Mouse (Mus musculus) heart, embryonic 14.5 days (tissue): ENCODE results near the gene Cpn2. TPM values are rescaled to one million over a fixed set of nuclear protein-coding genes. Genes with fewer than 3 reads are reported as not detected.

ENCODE experiments used
- ATAC-seq: fragments of 200-750 bp; cut with Nextera tagmentation; 2 replicates; pipeline ENCODE4 v1.8.0; 2017; ENCODE audit warnings: low read depth, moderate TSS enrichment; ENCODE audit not compliant: insufficient number of reproducible peaks, insufficient read depth, low FRiP score
- H3K27ac ChIP-seq, 2 experiments: fragments of 200-500 bp in 1 of 2; fragments of 300-500 bp in 1 of 2; sonication (generic) in 1 of 2; replicated peaks in 1 of 2; 2 replicates each; pipeline ENCODE4 v1.5.1; 2012 to 2014; ENCODE audit warnings: low read depth in 2 of 2, low read length in 2 of 2, control low read depth in 1 of 2, mild to moderate bottlenecking in 1 of 2, mixed read lengths in 1 of 2; ENCODE audit not compliant: control insufficient read depth in 1 of 2, insufficient read depth in 1 of 2
- H3K27me3 ChIP-seq: fragments of 300-500 bp; sonication (generic); 2 replicates; pipeline ENCODE4 v1.6.1; 2014; ENCODE audit warnings: mild to moderate bottlenecking, low read length, control low read depth; ENCODE audit not compliant: control insufficient read depth, insufficient read depth
- H3K36me3 ChIP-seq: fragments of 300-500 bp; sonication (generic); 2 replicates; pipeline ENCODE4 v1.6.1; 2014; ENCODE audit warnings: mild to moderate bottlenecking, control low read depth, low read length, mixed read lengths; ENCODE audit not compliant: control insufficient read depth, insufficient read depth
- H3K4me1 ChIP-seq, 2 experiments: fragments of 200-500 bp in 1 of 2; fragments of 300-500 bp in 1 of 2; sonication (generic) in 1 of 2; 2 replicates each; pipeline ENCODE4 v1.6.1; 2012 to 2014; ENCODE audit warnings: low read length in 2 of 2, control low read depth in 1 of 2, mixed read lengths in 1 of 2; ENCODE audit not compliant: control insufficient read depth in 2 of 2, insufficient read depth in 2 of 2
- H3K4me2 ChIP-seq: fragments of 300-500 bp; sonication (generic); 2 replicates; pipeline ENCODE4 v1.6.1; 2014; ENCODE audit warnings: mild to moderate bottlenecking, low read length
- H3K4me3 ChIP-seq, 2 experiments: fragments of 200-500 bp in 1 of 2; fragments of 300-500 bp in 1 of 2; sonication (generic) in 1 of 2; 2 replicates each; pipeline ENCODE4 v1.5.1; 2012 to 2014; ENCODE audit warnings: low read length in 2 of 2, mild to moderate bottlenecking in 2 of 2, control low read depth in 1 of 2, low read depth in 1 of 2, moderate library complexity in 1 of 2; ENCODE audit not compliant: control insufficient read depth in 1 of 2, insufficient read depth in 1 of 2
- H3K9ac ChIP-seq: fragments of 300-500 bp; sonication (generic); 2 replicates; pipeline ENCODE4 v1.6.1; 2014; ENCODE audit warnings: mild to moderate bottlenecking, low read length
- H3K9me3 ChIP-seq: fragments of 300-500 bp; sonication (generic); 2 replicates; pipeline ENCODE4 v1.6.1; 2016; ENCODE audit warnings: low read length, control low read depth; ENCODE audit not compliant: control insufficient read depth
- WGBS: fragments of 180-500 bp; shearing (Covaris S2); extraction: QIAGEN DNeasy Blood & Tissue Kit; methylation state at CpG from one replicate; pipeline ENCODE4 v1.1.7; 2014; 5-methylcytosine and 5-hydroxymethylcytosine counted together
- polyA plus RNA-seq: library from polyadenylated mRNA; unstranded; fragments of >200 nt; fragmentation: Nextera tagmentation; extraction: Ambion mirVana; gene quantifications from 2 replicates; pipeline ENCODE4 v1.2.1, GENCODE M21; 2014

Gene Cpn2
- polyA plus RNA-seq, 1 experiment from 2014 or later, result not detected

DNA sequence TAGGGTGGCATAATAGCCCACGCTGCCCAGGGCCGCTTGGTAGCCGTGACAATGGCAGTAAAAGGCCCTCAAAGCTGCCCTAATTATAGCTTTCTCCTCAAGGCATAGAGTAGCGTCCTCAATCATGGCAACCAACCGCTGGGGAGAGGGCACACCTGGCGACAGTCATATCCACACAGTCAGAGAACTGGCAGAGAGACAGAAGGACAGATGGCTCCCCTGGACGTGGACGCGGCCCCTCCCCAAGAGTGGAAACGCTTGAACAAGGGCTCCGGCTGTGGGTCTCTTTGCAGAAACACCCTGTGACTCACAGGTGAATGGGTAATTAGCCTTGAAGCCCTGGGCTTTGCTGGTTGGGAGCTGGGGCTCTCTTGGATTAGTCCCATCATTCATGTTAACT, 11.1 kb upstream of the Cpn2 start:
- no peak overlapping the region for H3K4me3 ChIP-seq
- H3K4me2 ChIP-seq, result no peak overlapping the region
- no peak overlapping the region for H3K27ac ChIP-seq
- H3K4me1 ChIP-seq, result peaks cover 7 to 9% of the 10 kb centered on the region in 2 experiments; a peak in 3 of 4 replicates
- peaks cover 23% of the 10 kb centered on the region for H3K27me3 ChIP-seq
- WGBS, result 84% methylated on average over 11 of the region's 11 CpGs
- no peaks in the 10 kb centered on the region for H3K36me3 ChIP-seq
- H3K9ac ChIP-seq, result no peak overlapping the region
- H3K9me3 ChIP-seq, result no peaks in the 10 kb centered on the region
- no peak for ATAC-seq

DNA sequence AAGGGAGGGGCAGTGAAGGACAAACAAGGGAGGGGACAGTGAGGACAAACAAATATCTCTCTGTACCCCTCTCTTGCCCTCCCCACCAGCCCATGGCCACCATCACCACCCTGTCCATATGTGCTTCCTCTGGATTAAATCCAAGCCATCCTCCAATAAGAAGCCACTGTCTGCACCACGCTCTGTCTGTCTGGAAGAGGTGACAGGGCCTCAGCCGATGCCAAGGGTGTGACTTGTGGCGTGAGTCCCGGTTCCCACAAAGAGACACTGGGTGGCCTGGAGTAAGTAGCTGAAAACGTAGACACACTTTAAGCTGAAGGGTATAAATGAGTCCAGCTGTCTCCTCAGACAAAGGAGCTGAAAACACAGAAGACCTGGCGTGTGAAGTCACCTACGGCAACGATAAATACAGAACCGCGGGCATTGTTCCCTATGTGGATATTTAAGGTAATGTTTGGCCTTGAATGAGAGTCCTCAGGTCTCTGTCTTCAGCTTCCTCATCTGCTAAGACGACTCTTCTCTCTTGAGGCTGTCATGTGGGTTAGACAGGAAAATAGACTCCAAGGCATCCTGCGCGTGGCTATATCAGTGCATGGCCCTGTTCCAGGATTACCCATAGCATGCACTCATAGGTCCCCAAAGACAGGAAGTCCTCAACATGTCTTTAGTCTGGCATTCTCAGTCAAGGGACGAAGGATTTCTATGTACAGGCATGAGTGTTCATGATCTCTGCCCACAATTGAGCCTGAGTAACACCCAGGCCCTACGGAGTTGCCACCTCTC, 8.4 kb upstream of the Cpn2 start:
- ATAC-seq, result no peak
- Histone ChIP-seq H3K36me3 (no peaks in the 10 kb centered on the region), H3K9me3 (no peaks in the 10 kb centered on the region), H3K4me2 (no peak overlapping the region), H3K4me1 (peaks cover 9 to 12% of the 10 kb centered on the region in 2 experiments; a peak in 3 of 4 replicates), H3K4me3 (no peak overlapping the region), H3K27ac (no peak overlapping the region), H3K27me3 (peaks cover 3% of the 10 kb centered on the region; the same call in 1 of the 2 replicates), H3K9ac (no peak overlapping the region)
- 71% methylated on average over 15 of the region's 15 CpGs for WGBS

DNA sequence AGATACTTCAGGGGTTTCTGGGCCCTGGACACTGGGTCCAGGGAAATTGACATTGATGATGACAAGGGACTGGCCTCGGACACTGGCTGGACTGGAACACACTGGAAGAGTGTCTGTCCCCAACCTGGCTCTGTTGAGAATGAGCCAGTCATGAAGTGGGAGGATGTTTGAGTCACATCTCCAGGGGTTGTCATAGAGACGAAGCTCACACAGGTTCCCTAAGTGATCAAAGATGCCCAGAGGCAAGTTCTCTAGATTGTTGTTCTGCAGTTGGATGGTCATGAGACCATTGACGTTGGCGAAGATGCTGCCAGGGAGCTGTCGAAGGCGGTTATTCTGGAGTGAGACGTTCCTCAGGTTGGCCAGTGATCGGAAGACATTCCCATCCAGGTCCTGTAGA, 5.8 kb upstream of the Cpn2 start:
- Histone ChIP-seq H3K9ac (no peak overlapping the region), H3K36me3 (no peaks in the 10 kb centered on the region), H3K4me1 (peaks cover 6 to 14% of the 10 kb centered on the region in 2 experiments; a peak in 3 of 4 replicates), H3K4me3 (no peak overlapping the region), H3K27me3 (0 out of 2 replicates have a peak, but pooled peaks cover 3% of the 10 kb centered on the region), H3K27ac (no peak overlapping the region), H3K4me2 (no peak overlapping the region), H3K9me3 (no peaks in the 10 kb centered on the region)
- WGBS, result 86% methylated on average over 8 of the region's 8 CpGs
- no peak for ATAC-seq

DNA sequence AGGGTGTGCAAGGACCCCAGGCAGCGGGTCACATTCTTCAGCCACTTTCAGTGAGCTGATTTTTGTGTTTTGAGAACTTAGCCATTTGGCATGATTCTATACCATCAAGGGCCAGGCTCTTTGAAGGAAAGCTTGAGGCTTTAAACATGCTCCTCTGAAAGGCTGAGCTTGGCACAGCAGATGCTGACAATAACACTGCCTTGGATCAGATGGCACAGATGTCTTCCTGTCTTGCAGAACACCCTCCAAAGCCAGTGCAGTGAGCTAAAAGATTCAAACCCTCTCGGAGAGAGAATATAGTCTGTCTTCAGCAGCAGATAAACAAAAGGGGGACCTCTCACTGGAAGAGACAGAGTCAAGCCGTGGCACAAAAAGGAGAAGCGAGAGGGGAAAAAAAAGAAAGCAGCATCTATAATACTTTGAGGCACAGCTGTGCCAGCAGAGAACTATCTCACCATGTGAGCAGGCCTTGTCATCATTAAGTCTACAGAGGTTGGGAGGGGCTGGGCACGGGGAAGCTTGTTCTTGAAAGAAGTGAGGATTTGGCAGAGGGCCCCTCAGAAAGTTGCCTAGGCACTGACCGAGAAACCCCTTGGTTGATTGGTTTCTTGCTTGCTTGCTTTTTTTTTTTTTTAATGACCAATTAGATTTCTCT, 4.8 kb upstream of the Cpn2 start:
- no peak overlapping the region for H3K9ac ChIP-seq
- no peak for ATAC-seq
- H3K36me3 ChIP-seq, result no peaks in the 10 kb centered on the region
- no peak overlapping the region for H3K27ac ChIP-seq
- 79% methylated on average over 6 of the region's 6 CpGs for WGBS
- H3K4me3 ChIP-seq, result no peak overlapping the region
- no peak overlapping the region for H3K4me2 ChIP-seq
- H3K27me3 ChIP-seq, result 0 out of 2 replicates have a peak, but pooled peaks cover 3% of the 10 kb centered on the region
- H3K9me3 ChIP-seq, result no peaks in the 10 kb centered on the region
- peaks cover 6 to 14% of the 10 kb centered on the region in 2 experiments; a peak in 3 of 4 replicates for H3K4me1 ChIP-seq

DNA sequence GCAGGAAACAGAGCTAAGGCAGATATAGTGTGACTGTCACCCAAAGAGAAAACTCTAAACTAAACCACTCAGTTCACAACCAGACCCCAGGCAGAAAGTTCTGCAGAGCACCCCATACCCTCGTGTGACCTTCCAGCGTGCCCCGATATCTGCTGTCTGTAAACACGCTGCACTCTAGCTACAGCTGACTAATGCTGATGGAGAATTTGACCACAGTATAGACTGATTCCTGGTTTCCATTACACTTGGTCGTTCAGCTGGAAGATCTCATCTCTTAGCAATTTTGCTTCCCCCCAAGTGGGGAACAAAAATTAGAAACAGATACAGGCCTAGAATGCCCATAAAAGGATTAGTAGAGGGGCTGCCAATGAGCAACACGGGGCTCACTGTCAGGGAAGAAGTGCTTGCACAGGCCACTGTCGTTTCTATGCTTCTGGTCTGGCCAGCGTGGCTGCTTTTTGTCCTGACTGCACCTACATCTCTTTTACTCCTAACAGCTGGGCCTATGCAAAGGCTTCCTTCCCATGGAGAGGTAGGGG, 4.0 kb upstream of the Cpn2 start:
- WGBS, result 46% methylated on average over 8 of the region's 8 CpGs
- no peaks in the 10 kb centered on the region for H3K9me3 ChIP-seq
- H3K4me2 ChIP-seq, result no peak overlapping the region
- H3K27ac ChIP-seq, result no peak overlapping the region
- H3K4me3 ChIP-seq, result no peak overlapping the region
- H3K27me3 ChIP-seq, result 0 out of 2 replicates have a peak, but pooled peaks cover 3% of the 10 kb centered on the region
- no peaks in the 10 kb centered on the region for H3K36me3 ChIP-seq
- H3K9ac ChIP-seq, result no peak overlapping the region
- no peak for ATAC-seq
- peaks cover 6 to 14% of the 10 kb centered on the region in 2 experiments; a peak in 3 of 4 replicates for H3K4me1 ChIP-seq

DNA sequence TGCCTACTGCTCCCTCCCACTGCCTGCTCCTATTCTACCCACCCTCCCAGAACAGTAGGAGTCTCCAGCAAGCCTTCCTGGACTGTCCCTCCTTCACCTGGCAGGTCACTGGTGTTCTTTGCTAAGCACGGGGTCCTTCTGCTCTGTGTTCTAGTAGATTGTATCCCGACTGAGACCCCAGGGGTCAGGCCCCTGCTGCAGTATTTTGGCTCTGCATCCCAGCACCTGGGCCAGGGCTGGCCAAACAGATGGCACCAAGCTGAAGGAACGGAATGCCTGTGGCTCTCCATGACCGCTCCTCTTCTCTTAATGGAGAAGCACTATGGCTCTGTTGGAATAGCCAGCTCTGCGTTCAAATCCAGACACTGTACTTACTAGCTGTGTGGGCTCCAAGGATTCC, 738 bp downstream of the Cpn2 start:
- Histone ChIP-seq H3K4me3 (no peak overlapping the region), H3K4me1 (peaks cover 5 to 9% of the 10 kb centered on the region in 2 experiments; a peak in 3 of 4 replicates), H3K36me3 (no peaks in the 10 kb centered on the region), H3K9ac (no peak overlapping the region), H3K27me3 (no peaks in the 10 kb centered on the region), H3K4me2 (no peak overlapping the region), H3K9me3 (no peaks in the 10 kb centered on the region), H3K27ac (no peak overlapping the region)
- ATAC-seq, result no peak
- 70% methylated on average over 5 of the region's 5 CpGs for WGBS

DNA sequence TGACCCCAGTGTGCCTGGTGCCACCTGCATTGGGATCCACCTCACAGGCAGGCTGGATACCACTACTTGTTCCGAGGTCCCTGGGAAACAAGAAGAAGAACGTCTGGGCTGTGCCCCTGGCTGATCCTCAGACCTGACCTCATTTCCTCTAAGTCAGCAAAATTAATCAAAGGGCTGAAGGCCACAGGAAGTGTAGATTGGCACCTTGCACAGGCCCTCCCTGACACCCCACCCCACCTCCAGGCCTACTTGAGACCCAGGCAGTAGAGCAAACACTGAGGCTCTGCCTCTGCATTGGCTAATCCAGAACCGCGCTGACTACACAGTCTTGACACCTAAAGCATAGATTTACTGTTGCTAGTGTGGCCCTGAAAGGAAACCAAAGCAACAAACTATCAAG, 1.7 kb downstream of the Cpn2 start:
- Histone ChIP-seq H3K4me2 (no peak overlapping the region), H3K4me3 (no peak overlapping the region), H3K27me3 (no peaks in the 10 kb centered on the region), H3K27ac (no peak overlapping the region; a peak in 1 of 4 replicates), H3K9ac (no peak overlapping the region), H3K4me1 (peaks cover 0 to 3% of the 10 kb centered on the region in 2 experiments; a peak in 1 of 4 replicates), H3K9me3 (no peaks in the 10 kb centered on the region), H3K36me3 (no peaks in the 10 kb centered on the region)
- ATAC-seq, result no peak
- 66% methylated on average over 4 of the region's 4 CpGs for WGBS
